In genomic region chr14:62250046-62250445, GRCm38 (mm10) we compare ENCODE assay signal across 22 mouse cellular contexts. TPM values are rescaled to one million over a fixed set of nuclear protein-coding genes. Genes with fewer than 3 reads are reported as not detected.
DNase-seq lines count a peak whose midpoint lies in the region; TF ChIP-seq lines count a peak whose summit lies in the region.
"Had no signal": no experiment of that assay in that cellular context is flagged by ENCODE, and none has a peak within 500 bp of the region (broad histone marks: within the 10 kb centered on the region; RNA-seq: fewer than 3 reads in every experiment).

No protein-coding gene starts in this region.

- TF ChIP-seq CTCF in heart, adult 2 months (IDR thresholded peaks at IDR 0.05), result no peak

- H3K27ac ChIP-seq in heart, adult 2 months, result no peak overlapping the region

- no peaks in the 10 kb centered on the region for H3K27me3 ChIP-seq in heart, adult 2 months (ENCODE audit: control insufficient read depth, insufficient read depth, low read length)
- H3K27me3 ChIP-seq: CH12.LX, Patski had no signal

- H3K4me3 ChIP-seq in heart, adult 2 months, result no peak overlapping the region

- no peaks in the 10 kb centered on the region for H3K79me2 ChIP-seq in heart, adult 2 months (replicated peaks; ENCODE audit: control insufficient read depth, insufficient read depth, low read length)

- TF ChIP-seq POLR2A in heart, adult 2 months (IDR thresholded peaks at IDR 0.05; ENCODE audit: insufficient read depth, low read depth, low read length), result no peak

- intact Hi-C loops in heart, adult 2 months (cut with DNase I), result loop anchor here (5.0 kb wide), 1 partner anchor 208 kb away; no protein-coding TSS in a partner anchor

- no peaks in the 10 kb centered on the region for H3K36me3 ChIP-seq in heart, adult 2 months (ENCODE audit: control insufficient read depth, insufficient read depth, low read length)
- H3K36me3 ChIP-seq: G1E had no signal

- TF ChIP-seq EP300 in heart, adult 2 months (IDR thresholded peaks at IDR 0.05; ENCODE audit: insufficient read depth, low read depth, low read length), result no peak

- no peaks in the 10 kb centered on the region for H3K4me1 ChIP-seq in heart, adult 2 months (ENCODE audit: control insufficient read depth, insufficient read depth, low read length)

- H3K9ac ChIP-seq in heart, adult 2 months (ENCODE audit: low read depth, low read length), result no peak overlapping the region

- 88% methylated on average over 3 of the region's 3 CpGs for WGBS in heart, adult 2 months

- peak; percentile 5 to 9 for DNase-seq in cerebellum, postnatal 36 days
- DNase-seq in cerebellum, adult 11-12 months, result no peak
- peak; percentile 67 for DNase-seq in heart, adult 11 months
- no peak for DNase-seq in heart, adult 2 months
- DNase-seq: adrenal gland, adult 2 months; adrenal gland, adult 8-10 months; adrenal gland, postnatal 10 days; adrenal gland, postnatal 14 days; adrenal gland, postnatal 25 days; adrenal gland, postnatal 36 days; B cell, adult 2 months; cerebellum, adult 11 months; cerebellum, adult 18-20 months; cerebellum, adult 2 months had no signal

RNA-seq across cellular contexts. Expression of gene Rnaseh2b, which starts 42.3 kb away (rescaled TPM):
- total RNA-seq in heart, adult 2 months (2021), result 1 to 10 TPM; 9.3 to 9.8 TPM
- 3.3 and 5.0 TPM in 2 replicates for polyA plus RNA-seq in heart, adult 2 months (2012; rRNA removed)

RNA-seq across cellular contexts. Expression of gene Dleu7, which starts 42.8 kb away (rescaled TPM):
- not detected for total RNA-seq in heart, adult 2 months (2021)
- 0.23 TPM in 1 of 2 replicates, not detected in the other for polyA plus RNA-seq in heart, adult 2 months (2012; rRNA removed)
- total RNA-seq: adrenal gland, adult 18-20 months; adrenal gland, postnatal 14 days; adrenal gland, postnatal 25 days; adrenal gland, postnatal 36 days; CH12.LX; G1E; MEL had no signal
- polyA plus RNA-seq: activated CD4-positive, CD25-positive, alpha-beta regulatory T cell, adult 4 months; adrenal gland, adult 2 months; C2C12; CD4-positive, CD25-positive, alpha-beta regulatory T cell, adult 4 months; G1E had no signal

Comparison
In these comparisons a context has a peak if more than half of its experiments do, and no peak if none do; other contexts are left out.
1. DNase-seq: peak in cerebellum, postnatal 36 days (2 of 2) and heart, adult 11 months (single experiment); none in cerebellum, adult 11-12 months (single experiment) and heart, adult 2 months (0 of 2).